Mouse (Mus musculus): ENCODE measurements at regions not wholly inside any gene's neighbourhood (a gene's known extent, or its start where the extent isn't known, plus 50 kb on each side); places are given as distances from the start of the nearest gene placed in this dataset.

DNA sequence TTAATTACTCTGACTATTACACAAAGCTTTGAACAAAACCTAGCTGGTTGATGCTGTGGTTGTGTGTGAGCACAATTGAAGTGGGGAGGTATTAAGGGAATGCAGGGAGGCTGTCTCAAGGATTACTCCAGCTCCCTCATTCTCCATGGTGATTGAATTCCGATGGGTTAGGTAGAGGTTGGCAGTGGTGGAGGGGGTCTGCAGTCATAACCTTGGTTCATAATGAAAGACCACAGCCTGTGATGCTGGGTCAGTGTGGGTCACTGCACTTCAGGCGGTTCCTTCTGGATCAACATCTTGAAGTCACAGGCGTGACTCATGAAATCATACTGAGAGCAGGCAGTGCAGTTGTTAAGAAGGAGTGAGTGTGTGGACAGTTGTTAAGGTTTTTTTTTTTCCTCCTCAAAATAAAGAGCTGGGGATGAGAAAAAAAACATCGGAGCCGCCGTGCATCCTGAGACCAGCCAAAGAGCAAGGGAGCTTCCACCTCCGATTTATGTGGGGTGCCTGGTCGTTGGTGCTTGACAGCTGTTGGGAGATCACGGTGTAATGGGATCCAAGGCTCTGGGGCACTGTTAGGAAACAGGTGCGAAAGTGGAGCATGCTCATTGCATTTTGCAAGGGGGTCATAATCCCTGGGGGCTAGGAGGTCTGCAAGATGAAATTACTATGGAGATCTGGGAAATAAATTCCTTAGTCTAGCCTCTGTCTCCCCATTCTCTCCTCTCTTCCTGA is 161.5 kb upstream of the Cops8 start:
- H3K9me3 ChIP-seq (replicated peaks), result no peaks in the 10 kb centered on the region
- peaks cover 26% of the 10 kb centered on the region for H3K4me1 ChIP-seq
- ATAC-seq (ENCODE audit: insufficient number of reproducible peaks, low FRiP score, low TSS enrichment, low read depth), result no peak
- H3K27ac ChIP-seq (replicated peaks), result 0 out of 2 replicates have a peak overlapping the region, but pooled peaks have one; percentile 25
- WGBS, result 46% methylated on average over 10 of the region's 10 CpGs
- no peaks in the 10 kb centered on the region for H3K36me3 ChIP-seq
- H3K9ac ChIP-seq, result no peak overlapping the region
- no peak overlapping the region for H3K4me2 ChIP-seq (replicated peaks)
- H3K27me3 ChIP-seq, result no peaks in the 10 kb centered on the region
- no peak overlapping the region for H3K4me3 ChIP-seq (replicated peaks)

- ATAC-seq (ENCODE audit: insufficient number of reproducible peaks, low FRiP score, low TSS enrichment, low read depth), result no peak
- H3K4me2 ChIP-seq (replicated peaks), result no peak overlapping the region
- 33% methylated on average over 19 of the region's 19 CpGs for WGBS
- peaks cover 26% of the 10 kb centered on the region for H3K4me1 ChIP-seq
- H3K27me3 ChIP-seq, result no peaks in the 10 kb centered on the region
- H3K27ac ChIP-seq (replicated peaks), result peak overlapping the region; percentile 44; the same call in 1 of the 2 replicates
- no peak overlapping the region for H3K4me3 ChIP-seq (replicated peaks)
- no peak overlapping the region for H3K9ac ChIP-seq
- no peaks in the 10 kb centered on the region for H3K9me3 ChIP-seq (replicated peaks)
- H3K36me3 ChIP-seq, result no peaks in the 10 kb centered on the region
Observed at GRCm38 (mm10) chr1:90442250-90443240, 160.2 kb upstream of the Cops8 start.

- no peaks in the 10 kb centered on the region for H3K9me3 ChIP-seq (replicated peaks)
- 40% methylated on average over 7 of the region's 7 CpGs for WGBS
- H3K36me3 ChIP-seq, result no peaks in the 10 kb centered on the region
- peaks cover 20% of the 10 kb centered on the region for H3K4me1 ChIP-seq
- no peak overlapping the region for H3K4me3 ChIP-seq (replicated peaks)
- H3K27ac ChIP-seq (replicated peaks), result no peak overlapping the region
- H3K27me3 ChIP-seq, result no peaks in the 10 kb centered on the region
- no peak for ATAC-seq (ENCODE audit: insufficient number of reproducible peaks, low FRiP score, low TSS enrichment, low read depth)
- H3K9ac ChIP-seq, result no peak overlapping the region
- no peak overlapping the region for H3K4me2 ChIP-seq (replicated peaks)
Observed at GRCm38 (mm10) chr1:90449571-90450226, 153.1 kb upstream of the Cops8 start.

DNA sequence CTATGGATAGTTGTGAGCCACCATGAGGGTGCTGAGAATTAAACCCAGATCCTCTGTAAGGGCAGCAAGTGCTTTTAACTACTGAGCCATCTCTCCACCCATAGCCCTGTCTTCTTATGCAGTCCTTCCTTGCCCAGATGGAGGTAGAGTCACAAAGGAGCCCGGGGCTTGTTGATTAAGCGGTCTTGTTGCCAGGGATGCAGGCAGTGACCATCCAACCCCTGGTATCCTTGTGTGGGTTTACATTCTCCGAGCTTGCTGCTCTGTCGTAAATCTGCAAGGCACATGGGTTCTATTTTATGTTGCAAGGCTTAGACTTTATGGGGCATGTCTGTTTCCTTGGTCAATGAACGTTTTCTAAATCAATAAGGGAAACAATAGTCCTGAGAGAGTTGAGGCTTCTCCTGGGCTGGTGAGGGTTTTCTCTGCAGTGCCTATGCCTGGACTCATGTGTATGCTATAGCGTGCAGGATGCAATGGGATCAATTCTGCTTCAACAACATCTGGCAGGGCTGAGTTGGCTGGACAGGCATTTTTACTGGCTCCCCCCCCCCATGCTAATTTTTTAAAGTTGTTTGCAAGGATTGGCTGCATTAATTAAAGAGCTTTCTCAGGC is 150.7 kb upstream of the Cops8 start:
- Histone ChIP-seq H3K4me3 (replicated peaks) (no peak overlapping the region), H3K27ac (replicated peaks) (peak overlapping the region; percentile 17; the same call in 1 of the 2 replicates), H3K4me2 (replicated peaks) (no peak overlapping the region), H3K36me3 (no peaks in the 10 kb centered on the region), H3K27me3 (no peaks in the 10 kb centered on the region), H3K9me3 (replicated peaks) (no peaks in the 10 kb centered on the region), H3K9ac (no peak overlapping the region), H3K4me1 (peaks cover 18% of the 10 kb centered on the region; the same call in 1 of the 2 replicates)
- WGBS, result 59% methylated on average over 6 of the region's 6 CpGs
- ATAC-seq (ENCODE audit: insufficient number of reproducible peaks, low FRiP score, low TSS enrichment, low read depth), result no peak

- Histone ChIP-seq H3K4me1 (peaks cover 23% of the 10 kb centered on the region; the same call in 1 of the 2 replicates), H3K27me3 (no peaks in the 10 kb centered on the region), H3K4me2 (replicated peaks) (no peak overlapping the region), H3K4me3 (replicated peaks) (no peak overlapping the region), H3K9me3 (replicated peaks) (no peaks in the 10 kb centered on the region), H3K27ac (replicated peaks) (no peak overlapping the region), H3K9ac (no peak overlapping the region), H3K36me3 (no peaks in the 10 kb centered on the region)
- ATAC-seq (ENCODE audit: insufficient number of reproducible peaks, low FRiP score, low TSS enrichment, low read depth), result no peak
- 42% methylated on average over 7 of the region's 7 CpGs for WGBS
Observed at GRCm38 (mm10) chr1:90454263-90454662, 148.5 kb upstream of the Cops8 start.

DNA sequence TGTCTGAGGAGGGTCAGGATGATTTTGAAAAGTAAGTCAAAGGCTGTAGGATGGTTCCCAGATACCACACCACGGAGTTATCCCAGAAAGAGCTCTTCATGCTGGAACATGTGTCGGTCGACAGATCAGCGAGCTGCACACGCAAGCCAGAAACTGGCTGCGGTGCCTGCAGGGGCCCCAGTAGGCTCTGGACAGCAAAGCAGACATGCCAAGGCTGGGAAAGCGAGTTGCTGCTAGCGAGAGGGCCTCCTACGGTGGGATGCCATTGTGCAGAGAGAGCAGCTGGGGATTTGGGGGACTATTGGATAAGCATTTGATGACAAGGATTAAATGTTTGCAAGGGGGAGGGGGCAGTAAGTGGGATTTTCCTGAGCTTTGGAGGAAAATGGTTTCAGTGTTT is 145.4 kb upstream of the Cops8 start:
- H3K4me1 ChIP-seq, result peaks cover 16% of the 10 kb centered on the region; the same call in 1 of the 2 replicates
- H3K4me2 ChIP-seq (replicated peaks), result no peak overlapping the region; the same call in 1 of the 2 replicates
- H3K27ac ChIP-seq (replicated peaks), result 0 out of 2 replicates have a peak overlapping the region, but pooled peaks have one; percentile 1
- WGBS, result 8% methylated on average over 9 of the region's 9 CpGs
- no peak for ATAC-seq (ENCODE audit: insufficient number of reproducible peaks, low FRiP score, low TSS enrichment, low read depth)
- H3K36me3 ChIP-seq, result no peaks in the 10 kb centered on the region
- no peaks in the 10 kb centered on the region for H3K9me3 ChIP-seq (replicated peaks)
- H3K4me3 ChIP-seq (replicated peaks), result no peak overlapping the region
- H3K27me3 ChIP-seq, result no peaks in the 10 kb centered on the region
- H3K9ac ChIP-seq, result no peak overlapping the region

- H3K36me3 ChIP-seq, result no peaks in the 10 kb centered on the region
- no peak overlapping the region for H3K4me3 ChIP-seq (replicated peaks)
- no peaks in the 10 kb centered on the region for H3K27me3 ChIP-seq
- ATAC-seq (ENCODE audit: insufficient number of reproducible peaks, low FRiP score, low TSS enrichment, low read depth), result no peak
- H3K27ac ChIP-seq (replicated peaks), result no peak overlapping the region
- peaks cover 16% of the 10 kb centered on the region; the same call in 1 of the 2 replicates for H3K4me1 ChIP-seq
- H3K4me2 ChIP-seq (replicated peaks), result no peak overlapping the region
- 74% methylated on average over 8 of the region's 8 CpGs for WGBS
- H3K9ac ChIP-seq, result no peak overlapping the region
- no peaks in the 10 kb centered on the region for H3K9me3 ChIP-seq (replicated peaks)
Observed at GRCm38 (mm10) chr1:90458176-90458575, 144.6 kb upstream of the Cops8 start.

GRCm38 (mm10) chr1:90461699-90462098 is 141.1 kb upstream of the Cops8 start:
- H3K9me3 ChIP-seq (replicated peaks), result no peaks in the 10 kb centered on the region
- no peaks in the 10 kb centered on the region for H3K27me3 ChIP-seq
- H3K27ac ChIP-seq (replicated peaks), result no peak overlapping the region
- no peak overlapping the region for H3K9ac ChIP-seq
- H3K4me3 ChIP-seq (replicated peaks), result no peak overlapping the region
- ATAC-seq (ENCODE audit: insufficient number of reproducible peaks, low FRiP score, low TSS enrichment, low read depth), result no peak
- no peak overlapping the region for H3K4me2 ChIP-seq (replicated peaks)
- WGBS, result 73% methylated on average over 1 of the region's 1 CpGs
- H3K4me1 ChIP-seq, result peaks cover 7% of the 10 kb centered on the region; the same call in 1 of the 2 replicates
- H3K36me3 ChIP-seq, result no peaks in the 10 kb centered on the region

- Histone ChIP-seq H3K4me3 (replicated peaks) (no peak overlapping the region), H3K9me3 (replicated peaks) (no peaks in the 10 kb centered on the region), H3K36me3 (no peaks in the 10 kb centered on the region), H3K27ac (replicated peaks) (no peak overlapping the region), H3K4me1 (no peaks in the 10 kb centered on the region; the same call in 1 of the 2 replicates), H3K27me3 (no peaks in the 10 kb centered on the region), H3K9ac (no peak overlapping the region), H3K4me2 (replicated peaks) (no peak overlapping the region)
- no peak for ATAC-seq (ENCODE audit: insufficient number of reproducible peaks, low FRiP score, low TSS enrichment, low read depth)
- WGBS, result 77% methylated on average over 6 of the region's 6 CpGs
Observed at GRCm38 (mm10) chr1:90463302-90463701, 139.5 kb upstream of the Cops8 start.

- Histone ChIP-seq H3K9me3 (replicated peaks) (no peaks in the 10 kb centered on the region), H3K4me3 (replicated peaks) (no peak overlapping the region), H3K9ac (no peak overlapping the region), H3K36me3 (no peaks in the 10 kb centered on the region), H3K27ac (replicated peaks) (no peak overlapping the region), H3K4me1 (peaks cover 15% of the 10 kb centered on the region), H3K4me2 (replicated peaks) (no peak overlapping the region), H3K27me3 (no peaks in the 10 kb centered on the region)
- 0 out of 2 replicates have a peak, but pooled peaks have one; percentile 17 for ATAC-seq (ENCODE audit: insufficient number of reproducible peaks, low FRiP score, low TSS enrichment, low read depth)
- WGBS, result 82% methylated on average over 9 of the region's 9 CpGs
Observed at GRCm38 (mm10) chr1:90467646-90468045, 135.1 kb upstream of the Cops8 start.

Measured in embryonic facial prominence, embryonic 15.5 days (tissue).